Mouse (Mus musculus): Measurements from ENCODE around the gene Tarbp1.
A peak's percentile ranks its signal among the peaks of the same experiment; 100 is the strongest.

Gene Tarbp1

GRCm38 (mm10) chr8:126474299-126475187 is at the start of gene Tarbp1:
Gene Tarbp1, minus strand, starts transcription at chr8:126475065.
- peak; percentile 94 for DNase-seq

- peak; percentile 88 for DNase-seq
Measured at GRCm38 (mm10) chr8:126524233-126524985, 49.5 kb upstream of the Tarbp1 start.

- no peak for DNase-seq
Measured at GRCm38 (mm10) chr8:126523060-126523574, 48.3 kb upstream of the Tarbp1 start.

GRCm38 (mm10) chr8:126519447-126519975 is 44.6 kb upstream of the Tarbp1 start:
- no peak for DNase-seq

- DNase-seq, result peak; percentile 98
Measured at GRCm38 (mm10) chr8:126516620-126517577, 42.0 kb upstream of the Tarbp1 start.

- DNase-seq, result no peak
Measured at GRCm38 (mm10) chr8:126514011-126514964, 39.4 kb upstream of the Tarbp1 start.

GRCm38 (mm10) chr8:126510866-126511265 is 36.0 kb upstream of the Tarbp1 start:
- no peak for DNase-seq

GRCm38 (mm10) chr8:126509635-126510034 is 34.8 kb upstream of the Tarbp1 start:
- DNase-seq, result no peak

- no peak for DNase-seq
Measured at GRCm38 (mm10) chr8:126508871-126509586, 34.2 kb upstream of the Tarbp1 start.

GRCm38 (mm10) chr8:126508221-126508620 is 33.4 kb upstream of the Tarbp1 start:
- DNase-seq, result no peak

- DNase-seq, result no peak
Measured at GRCm38 (mm10) chr8:126504492-126505182, 29.8 kb upstream of the Tarbp1 start.

- no peak for DNase-seq
Measured at GRCm38 (mm10) chr8:126502722-126503121, 27.9 kb upstream of the Tarbp1 start.

GRCm38 (mm10) chr8:126499371-126499770 is 24.5 kb upstream of the Tarbp1 start:
- DNase-seq, result no peak

- no peak for DNase-seq
Measured at GRCm38 (mm10) chr8:126498465-126498864, 23.6 kb upstream of the Tarbp1 start.

- peak; percentile 93 for DNase-seq
Measured at GRCm38 (mm10) chr8:126497541-126498428, 22.9 kb upstream of the Tarbp1 start.

- DNase-seq, result no peak
Measured at GRCm38 (mm10) chr8:126496915-126497314, 22.1 kb upstream of the Tarbp1 start.

- DNase-seq, result no peak
Measured at GRCm38 (mm10) chr8:126495461-126495860, 20.6 kb upstream of the Tarbp1 start.
